Mouse (Mus musculus) lung, postnatal 0 days (tissue): ENCODE measurements around the gene Gatb.

Experiments
- CTCF ChIP-seq: IDR thresholded peaks from 2 replicates; pipeline ENCODE4 v1.5.1; 2016; ENCODE audit warnings: antibody characterized with exemption, mild to moderate bottlenecking
- EP300 ChIP-seq: IDR thresholded peaks from 2 replicates; pipeline ENCODE4 v1.6.1; 2016; ENCODE audit warnings: antibody characterized with exemption, mild to moderate bottlenecking, control low read depth

GRCm38 (mm10) chr3:85571276-85571675, 2.6 kb upstream of the Gatb start:
- TF ChIP-seq CTCF (peak; percentile 87), EP300 (0 out of 2 replicates have a peak, but pooled peaks have one; percentile 15)
